Mouse (Mus musculus) ES-Bruce4 (cell line): ENCODE measurements around the gene Mfap4. TPM values are rescaled to one million over a fixed set of nuclear protein-coding genes. Genes with fewer than 3 reads are reported as not detected.

Experiments used
- H3K27ac ChIP-seq: 2 replicates; pipeline ENCODE4 v1.5.1; 2012; ENCODE audit warnings: low read length, inconsistent platforms; ENCODE audit not compliant: insufficient read depth
- H3K27me3 ChIP-seq: 2 replicates; pipeline ENCODE4 v1.6.1; 2012; ENCODE audit warnings: mild to moderate bottlenecking, low read length, inconsistent platforms; ENCODE audit not compliant: control insufficient read depth, poor library complexity, insufficient read depth, severe bottlenecking
- H3K36me3 ChIP-seq: 2 replicates; pipeline ENCODE4 v1.6.1; 2012; ENCODE audit warnings: inconsistent platforms, mild to moderate bottlenecking, low read length, moderate library complexity; ENCODE audit not compliant: control insufficient read depth, poor library complexity, insufficient read depth, severe bottlenecking
- H3K4me1 ChIP-seq: one replicate; pipeline ENCODE4 v1.8.1; 2011; ENCODE audit warnings: low read length; ENCODE audit not compliant: control insufficient read depth, insufficient read depth
- H3K4me3 ChIP-seq: 2 replicates; pipeline ENCODE4 v1.5.1; 2011; ENCODE audit warnings: low read depth, mild to moderate bottlenecking, low read length
- H3K9ac ChIP-seq: 2 replicates; pipeline ENCODE4 v1.6.1; 2012; ENCODE audit warnings: low read depth, mild to moderate bottlenecking, inconsistent platforms; ENCODE audit not compliant: poor library complexity, severe bottlenecking
- H3K9me3 ChIP-seq: replicated peaks from 2 replicates; pipeline ENCODE4 v1.6.1; 2012; ENCODE audit warnings: mild to moderate bottlenecking, low read length, inconsistent platforms; ENCODE audit not compliant: control insufficient read depth, poor library complexity, insufficient read depth, severe bottlenecking
- CTCF ChIP-seq: IDR thresholded peaks from one replicate; pipeline ENCODE4 v1.8.1; 2011; ENCODE audit warnings: low read depth, low read length
- EP300 ChIP-seq: IDR thresholded peaks from 2 replicates; pipeline ENCODE4 v1.6.1; 2011; ENCODE audit warnings: low read depth, low read length; ENCODE audit not compliant: insufficient read depth
- POLR2A ChIP-seq: IDR thresholded peaks from one replicate; pipeline ENCODE4 v1.8.1; 2011; ENCODE audit warnings: low read length; ENCODE audit not compliant: insufficient read depth
- polyA plus RNA-seq: library from polyadenylated mRNA; stranded (reverse); fragments of >200 nt; gene quantifications from 2 replicates; pipeline ENCODE4 v1.2.4, GENCODE M21; 2011; ENCODE audit warnings: low read depth; ENCODE audit not compliant: missing spikeins, insufficient read depth, insufficient read length

The Mfap4 gene
- polyA plus RNA-seq, 1 experiment = 1.3 TPM

GRCm38 (mm10) chr11:61468534-61468933, 16.7 kb upstream of the Mfap4 start:
- Histone ChIP-seq H3K27me3 (no peaks in the 10 kb centered on the region), H3K9ac (no peak overlapping the region), H3K4me1 (no peaks in the 10 kb centered on the region), H3K36me3 (no peaks in the 10 kb centered on the region), H3K9me3 (no peaks in the 10 kb centered on the region; the same call in 1 of the 2 replicates), H3K27ac (no peak overlapping the region), H3K4me3 (no peak overlapping the region)
- TF ChIP-seq EP300 (no peak), POLR2A (no peak), CTCF (no peak)

- TF ChIP-seq POLR2A (no peak), EP300 (no peak), CTCF (no peak)
- H3K9ac ChIP-seq = no peak overlapping the region
- no peak overlapping the region for H3K27ac ChIP-seq
Measured at GRCm38 (mm10) chr11:61469317-61469917, 15.8 kb upstream of the Mfap4 start.

GRCm38 (mm10) chr11:61470880-61471279, 14.4 kb upstream of the Mfap4 start:
- TF ChIP-seq CTCF (no peak), EP300 (no peak), POLR2A (no peak)
- Histone ChIP-seq H3K9me3 (no peaks in the 10 kb centered on the region; the same call in 1 of the 2 replicates), H3K4me3 (no peak overlapping the region), H3K4me1 (no peaks in the 10 kb centered on the region), H3K9ac (no peak overlapping the region), H3K27ac (no peak overlapping the region), H3K36me3 (no peaks in the 10 kb centered on the region), H3K27me3 (no peaks in the 10 kb centered on the region)

More at GRCm38 (mm10) chr11:61469317-61469917, 15.8 kb upstream of the Mfap4 start:
- no peaks in the 10 kb centered on the region for H3K36me3 ChIP-seq
- no peaks in the 10 kb centered on the region for H3K27me3 ChIP-seq
- no peak overlapping the region for H3K4me3 ChIP-seq
- no peaks in the 10 kb centered on the region; the same call in 1 of the 2 replicates for H3K9me3 ChIP-seq
- H3K4me1 ChIP-seq = no peaks in the 10 kb centered on the region

- no peaks in the 10 kb centered on the region for H3K9me3 ChIP-seq
- TF ChIP-seq POLR2A (no peak), EP300 (no peak), CTCF (no peak)
- H3K9ac ChIP-seq = no peak overlapping the region
- no peaks in the 10 kb centered on the region for H3K36me3 ChIP-seq
- H3K27ac ChIP-seq = no peak overlapping the region
- peaks cover 3% of the 10 kb centered on the region for H3K4me1 ChIP-seq
- H3K27me3 ChIP-seq = no peaks in the 10 kb centered on the region
- no peak overlapping the region for H3K4me3 ChIP-seq
Measured at GRCm38 (mm10) chr11:61473630-61474029, 11.6 kb upstream of the Mfap4 start.

- no peaks in the 10 kb centered on the region for H3K9me3 ChIP-seq
- TF ChIP-seq POLR2A (no peak), CTCF (no peak), EP300 (no peak)
- no peaks in the 10 kb centered on the region for H3K27me3 ChIP-seq
- H3K27ac ChIP-seq = no peak overlapping the region
- no peak overlapping the region; the same call in 1 of the 2 replicates for H3K9ac ChIP-seq
- peaks cover 3% of the 10 kb centered on the region for H3K4me1 ChIP-seq
- H3K4me3 ChIP-seq = no peak overlapping the region
- H3K36me3 ChIP-seq = no peaks in the 10 kb centered on the region
Measured at GRCm38 (mm10) chr11:61476786-61477382, 8.3 kb upstream of the Mfap4 start.
